Mouse (Mus musculus) heart, postnatal 14 days (tissue): ENCODE measurements around the gene Maml3. TPM values are rescaled to one million over a fixed set of nuclear protein-coding genes. Genes with fewer than 3 reads are reported as not detected.
A peak's percentile ranks its signal among the peaks of the same experiment; 100 is the strongest.

Source experiments
- DNase-seq, 2 experiments: peaks; one replicate each; pipeline ENCODE4 v3.0.0; 2021 to 2022
- intact Hi-C: fragments of 180-260 bp; cut with DNase I; formaldehyde crosslinking; loops from one replicate; pipeline ENCODE4 v1.15.1; 2025
- total RNA-seq, 2 experiments: library from RNA; stranded (reverse); gene quantifications; 2 replicates each; pipeline ENCODE4 v1.2.3; 2021

Gene Maml3
- total RNA-seq, 2 experiments from 2014 or later: 3.7 to 5.0 TPM

- no peak for DNase-seq
- intact Hi-C loops: loop anchor here (5.0 kb wide), 1 partner anchor 39 kb away; no protein-coding TSS in a partner anchor
These were observed 56.8 kb downstream of the Maml3 start for GRCm38 (mm10) chr3:52048082-52048481.

GRCm38 (mm10) chr3:52047537-52047936 lies 57.3 kb downstream of the Maml3 start:
- DNase-seq: no peak
- intact Hi-C loops: loop anchor here (5.0 kb wide), 1 partner anchor 40 kb away; no protein-coding TSS in a partner anchor

GRCm38 (mm10) chr3:52046895-52047372 lies 57.9 kb downstream of the Maml3 start:
- intact Hi-C loops: loop anchor here (1.0 to 5.0 kb wide), 2 partner anchors 40 to 56 kb away; no protein-coding TSS in a partner anchor
- peak; percentile 95 to 97 for DNase-seq

DNA sequence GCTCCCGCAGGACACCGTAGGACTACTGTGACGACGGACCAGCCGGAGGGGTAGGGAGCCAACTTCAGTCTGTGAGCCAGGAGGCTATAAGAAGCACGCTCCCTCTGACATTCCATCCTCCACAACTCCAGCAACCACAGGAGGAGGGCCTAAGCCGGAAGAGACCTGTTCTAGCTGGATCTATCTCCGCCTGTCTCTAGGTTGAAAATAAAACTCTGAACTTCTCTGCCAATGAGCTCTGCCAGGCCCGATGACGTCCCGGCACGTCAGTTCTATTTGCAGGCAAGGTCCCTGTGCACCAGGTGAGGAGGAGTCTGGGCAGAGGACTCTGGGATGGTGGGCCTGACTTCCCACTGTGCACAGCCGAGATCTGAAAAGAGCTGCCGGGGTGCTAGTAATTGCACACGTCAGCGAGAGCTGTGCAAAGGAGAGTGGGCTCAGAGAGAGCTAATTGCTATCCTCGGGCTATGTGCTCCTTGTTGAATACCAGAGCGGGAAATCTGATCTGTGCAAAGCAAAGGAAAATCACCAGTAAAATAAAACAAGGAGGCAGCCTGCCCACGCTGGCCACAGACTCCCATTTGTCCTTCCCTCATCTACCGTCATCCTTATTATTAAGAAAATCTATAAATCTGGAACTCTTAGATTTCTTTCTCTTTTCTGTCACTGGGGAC lies 58.7 kb downstream of the Maml3 start:
- peak; percentile 60 to 80 for DNase-seq
- intact Hi-C loops: loop anchor here (1.0 to 5.0 kb wide), 2 partner anchors 41 to 57 kb away; no protein-coding TSS in a partner anchor

GRCm38 (mm10) chr3:52045221-52045641 lies 59.6 kb downstream of the Maml3 start:
- peak; percentile 21 to 37 for DNase-seq

GRCm38 (mm10) chr3:52044651-52045050 lies 60.2 kb downstream of the Maml3 start:
- intact Hi-C loops: loop anchor here (2.0 to 5.0 kb wide), 2 partner anchors 43 to 152 kb away; no protein-coding TSS in a partner anchor
- peak; percentile 11 to 46 for DNase-seq

More at GRCm38 (mm10) chr3:52045221-52045641, 59.6 kb downstream of the Maml3 start:
- intact Hi-C loops: loop anchor here (2.0 to 5.0 kb wide), 2 partner anchors 42 to 152 kb away; no protein-coding TSS in a partner anchor

- intact Hi-C loops: loop anchor here (2.0 kb wide), 1 partner anchor 153 kb away; no protein-coding TSS in a partner anchor
These were observed 61.0 kb downstream of the Maml3 start for GRCm38 (mm10) chr3:52043847-52044246.

GRCm38 (mm10) chr3:52042680-52043079 lies 62.2 kb downstream of the Maml3 start:
- intact Hi-C loops: no loop called here
- DNase-seq: no peak

More at GRCm38 (mm10) chr3:52043847-52044246, 61.0 kb downstream of the Maml3 start:
- no peak for DNase-seq

GRCm38 (mm10) chr3:52039958-52040357 lies 64.9 kb downstream of the Maml3 start:
- peak in 1 of 2 experiments; percentile 9 for DNase-seq
- intact Hi-C loops: no loop called here

DNA sequence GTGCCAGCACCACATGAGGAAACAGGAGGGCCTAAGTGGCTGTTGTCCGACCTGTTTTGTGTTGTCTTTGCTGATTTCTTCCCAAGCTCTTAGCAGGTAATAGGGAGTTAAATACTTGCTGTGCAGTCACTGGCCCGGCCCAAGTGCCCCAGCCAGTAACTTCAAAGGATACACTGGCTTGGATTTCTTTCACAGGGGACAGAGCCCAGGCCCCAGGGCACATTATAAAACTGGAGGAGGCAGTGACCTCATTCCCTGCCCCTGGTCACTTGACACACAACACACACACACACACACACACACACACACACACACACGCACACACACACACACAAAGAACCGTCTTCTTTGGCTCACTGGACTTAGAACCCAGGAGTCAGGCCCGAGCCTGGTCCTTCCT lies 67.6 kb downstream of the Maml3 start:
- DNase-seq: no peak
- intact Hi-C loops: no loop called here

GRCm38 (mm10) chr3:52035404-52035803 lies 69.5 kb downstream of the Maml3 start:
- DNase-seq: peak; percentile 14 to 29
- intact Hi-C loops: no loop called here

DNA sequence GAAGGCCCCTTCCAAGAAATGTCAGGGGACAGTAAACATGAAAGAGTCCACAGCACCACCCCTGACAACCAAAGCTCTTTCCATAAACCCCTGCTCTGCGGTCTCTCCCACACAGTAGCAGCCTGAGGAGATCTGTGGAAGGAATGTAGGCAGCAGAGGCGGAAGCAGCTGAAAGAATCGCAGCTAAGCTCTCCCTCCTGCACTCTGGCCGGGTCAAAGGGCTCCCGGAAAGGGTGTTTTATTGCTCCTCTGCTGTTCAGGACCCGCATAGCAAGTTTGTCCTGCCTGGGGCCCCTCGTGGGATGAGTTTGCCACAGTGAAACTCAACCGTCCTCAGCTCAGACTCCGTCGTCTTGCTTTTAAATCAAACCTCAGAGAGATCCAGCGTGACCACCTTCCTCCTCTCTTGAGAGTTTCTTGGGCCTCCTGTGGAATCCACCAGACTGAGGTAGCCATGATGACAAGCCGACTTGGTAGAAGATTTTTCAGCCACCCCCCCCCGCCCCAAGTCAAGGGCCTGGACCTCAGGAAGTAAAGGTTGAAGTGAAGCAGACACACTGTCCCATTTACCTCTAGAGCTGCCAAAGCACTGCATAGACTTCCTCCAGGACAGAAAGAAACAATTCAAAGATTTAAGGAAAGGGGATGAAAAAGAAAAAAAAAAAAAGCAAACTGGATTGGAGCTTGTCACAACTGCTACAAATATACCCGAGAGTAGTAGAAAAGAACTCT lies 70.9 kb downstream of the Maml3 start:
- intact Hi-C loops: no loop called here

DNA sequence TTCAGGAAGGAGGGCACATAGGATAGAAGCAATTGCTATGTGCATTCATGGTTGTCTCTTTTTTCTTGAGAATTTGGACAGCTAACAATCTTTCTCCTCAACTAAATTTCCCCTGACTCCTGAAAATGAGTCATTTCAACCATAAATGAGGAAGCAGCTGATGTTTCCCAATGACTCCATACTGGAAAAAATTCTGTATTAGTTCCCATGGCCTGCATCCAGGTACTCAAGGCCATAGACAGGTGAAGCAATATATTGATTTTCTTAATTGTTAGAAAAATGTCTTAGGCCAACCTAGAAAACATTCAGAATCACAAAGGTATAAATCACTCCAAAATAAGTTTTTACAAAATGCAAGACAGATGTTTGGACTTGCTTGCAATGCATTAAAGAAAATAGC lies 73.5 kb downstream of the Maml3 start:
- intact Hi-C loops: no loop called here

More for the DNA sequence above, 70.9 kb downstream of the Maml3 start:
- DNase-seq: peak in 1 of 2 experiments; percentile 6

GRCm38 (mm10) chr3:52030114-52030513 lies 74.8 kb downstream of the Maml3 start:
- intact Hi-C loops: no loop called here
- DNase-seq: peak in 1 of 2 experiments; percentile 23

More for the DNA sequence above, 73.5 kb downstream of the Maml3 start:
- no peak for DNase-seq

DNA sequence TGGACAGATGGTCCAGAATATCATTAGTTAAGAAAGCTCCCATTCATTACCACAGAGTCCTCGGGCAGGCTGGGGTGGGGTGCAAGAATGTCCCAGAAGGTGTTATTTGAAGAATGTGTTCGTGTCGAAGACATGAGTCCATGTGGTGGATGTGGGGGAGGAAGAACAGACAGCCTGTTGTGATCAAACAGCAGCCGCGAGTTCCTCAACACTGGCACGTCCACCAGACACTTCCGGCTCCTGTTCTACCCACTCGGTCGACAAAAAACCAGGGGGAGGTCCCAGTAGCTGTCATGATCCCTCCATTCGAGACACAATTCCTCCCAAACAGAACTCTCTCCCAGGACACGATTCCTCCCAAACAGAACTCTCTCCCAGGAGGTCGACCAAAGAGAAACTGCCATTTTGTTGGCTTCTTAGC lies 75.2 kb downstream of the Maml3 start:
- DNase-seq: peak; percentile 22 to 40
- intact Hi-C loops: no loop called here

GRCm38 (mm10) chr3:52027972-52028371 lies 76.9 kb downstream of the Maml3 start:
- intact Hi-C loops: no loop called here
- DNase-seq: no peak

GRCm38 (mm10) chr3:52022486-52022885 lies 82.4 kb downstream of the Maml3 start:
- intact Hi-C loops: no loop called here
- no peak for DNase-seq

DNA sequence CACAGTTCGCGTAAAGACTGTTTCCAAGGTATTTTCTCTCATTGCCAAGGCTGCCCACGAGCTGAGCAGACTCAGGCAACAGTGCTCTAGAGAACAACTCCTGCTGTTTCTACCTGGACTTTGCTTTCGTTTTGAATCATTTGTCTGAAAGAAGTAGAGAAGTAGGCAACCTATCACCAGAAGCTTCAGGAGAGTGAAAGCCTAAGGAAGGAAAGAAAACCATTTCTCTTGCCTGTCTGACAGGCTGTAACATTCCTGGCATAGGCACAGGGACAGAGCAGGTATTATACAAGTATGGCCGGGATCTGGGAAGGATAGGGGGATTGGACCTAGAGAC lies 86.8 kb downstream of the Maml3 start:
- no peak for DNase-seq
- intact Hi-C loops: no loop called here

DNA sequence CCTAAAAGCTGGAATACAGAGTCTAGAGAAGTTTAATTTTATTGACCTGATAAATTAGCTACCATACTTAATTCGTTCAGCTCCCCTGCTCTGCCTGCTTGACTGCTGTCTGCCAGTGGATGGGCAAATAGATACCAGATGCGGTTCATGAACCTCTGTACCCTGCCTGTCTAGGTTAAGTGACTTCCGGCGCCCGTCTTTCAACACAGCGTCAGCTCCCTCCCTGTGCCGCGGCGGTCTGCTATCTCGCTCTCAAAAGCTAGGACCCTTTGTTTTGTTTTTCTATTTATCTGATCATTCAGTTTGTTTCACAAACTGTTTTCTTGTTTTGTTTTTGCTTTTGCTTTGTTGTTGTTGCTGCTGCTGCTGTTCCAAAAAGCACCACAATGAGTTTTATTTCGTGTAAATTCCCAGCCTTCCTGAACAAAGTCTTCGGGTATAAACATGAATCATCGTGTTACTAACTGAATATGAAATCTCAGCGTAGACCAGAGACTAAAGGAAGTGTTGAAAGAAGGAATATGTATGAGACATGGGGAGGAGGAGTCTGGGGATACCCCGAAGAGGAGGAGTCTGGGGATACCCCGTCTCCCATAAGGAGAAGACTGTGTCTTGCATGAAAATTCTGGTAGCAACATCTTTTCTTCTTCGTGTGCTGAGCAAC lies 87.3 kb downstream of the Maml3 start:
- peak in 1 of 2 experiments; percentile 25 for DNase-seq
- intact Hi-C loops: no loop called here

DNA sequence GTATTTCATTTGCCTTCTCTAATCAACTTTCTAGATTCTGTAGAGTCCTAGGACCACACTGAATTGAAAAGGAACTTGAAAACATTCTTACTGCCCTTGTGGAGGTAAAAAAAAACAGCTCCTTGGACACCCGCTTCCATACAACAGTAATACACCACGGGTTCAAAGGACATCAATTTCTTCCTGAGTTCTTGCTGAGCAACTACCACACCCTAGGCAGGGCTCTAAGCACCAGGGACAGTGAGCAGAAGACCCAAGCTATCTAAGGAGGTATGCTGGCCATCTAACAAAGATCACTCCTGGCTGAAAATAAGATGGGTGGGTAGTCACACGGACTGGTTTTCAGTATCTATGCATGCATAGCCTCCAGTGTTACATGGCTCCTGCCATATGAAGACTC lies 88.7 kb downstream of the Maml3 start:
- no peak for DNase-seq
- intact Hi-C loops: no loop called here
